Mouse (Mus musculus): ENCODE measurements around the gene Anpep. TPM values are rescaled to one million over a fixed set of nuclear protein-coding genes. Genes with fewer than 3 reads are reported as not detected.
A peak's percentile ranks its signal among the peaks of the same experiment; 100 is the strongest.
"Not testable (repeated sequence)": the region's sequence is repeated elsewhere in the genome, so short reads cannot be mapped to it uniquely, and the experiment has no call there.

The Anpep gene
- polyA plus RNA-seq, 2 experiments, result 26.6 to 39.8 TPM

DNA sequence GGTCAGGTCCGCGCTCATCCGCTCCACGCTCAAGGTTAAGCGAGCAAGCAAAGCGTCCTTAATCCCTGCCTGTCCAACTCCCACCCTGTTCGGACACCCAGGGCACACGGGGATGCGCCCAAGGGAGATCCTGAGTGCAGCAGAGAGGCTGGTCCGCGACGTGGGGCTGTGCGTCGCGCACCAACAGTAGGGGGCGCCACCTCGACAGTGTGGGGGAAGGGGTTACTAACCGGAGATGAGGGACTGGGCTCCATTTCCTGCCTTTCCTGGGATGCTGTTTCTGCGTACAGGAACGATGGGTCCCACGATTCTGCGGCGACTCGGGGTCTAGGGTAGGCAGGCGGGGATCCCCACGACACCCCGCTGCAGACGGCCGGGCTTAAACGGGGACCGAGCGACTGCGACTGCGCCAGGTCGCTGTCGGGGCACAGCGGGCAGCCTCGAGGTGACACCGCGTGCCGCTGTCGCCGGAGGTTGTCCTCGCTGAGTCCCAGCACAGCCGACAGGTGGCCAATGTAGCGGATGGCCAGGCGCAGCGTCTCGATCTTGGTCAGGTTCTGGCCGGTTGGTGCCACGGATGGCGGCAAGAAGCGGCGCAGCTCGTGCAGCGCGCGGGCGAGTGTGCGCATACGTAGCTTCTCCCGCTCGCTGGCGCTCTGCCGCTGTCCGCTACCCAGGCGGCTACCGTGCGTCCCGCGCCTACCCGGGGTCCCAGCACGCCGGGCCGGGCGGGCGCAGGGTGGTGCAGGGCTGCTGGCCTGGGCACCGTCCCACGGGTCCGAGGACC, 68.0 kb downstream of the Anpep start:
- Histone ChIP-seq H3K9ac (ENCODE audit: low read depth, low read length, severe bottlenecking) (peak overlapping the region; percentile 55), H3K36me3 (ENCODE audit: control insufficient read depth, insufficient read depth, low read length) (no peaks in the 10 kb centered on the region), H3K27ac (replicated peaks; ENCODE audit: low read depth, low read length) (no peak overlapping the region), H3K4me2 (replicated peaks; ENCODE audit: low read depth, low read length, severe bottlenecking) (peak overlapping the region; percentile 85), H3K27me3 (ENCODE audit: control insufficient read depth, insufficient read depth, low read length) (peaks cover 39% of the 10 kb centered on the region), H3K4me3 (replicated peaks; ENCODE audit: low read length) (peak overlapping the region; percentile 50), H3K9me3 (ENCODE audit: control insufficient read depth, low read length) (no peaks in the 10 kb centered on the region), H3K4me1 (ENCODE audit: control insufficient read depth, insufficient read depth, low read length) (peaks cover 6% of the 10 kb centered on the region; the same call in 1 of the 2 replicates)
- TF ChIP-seq POLR2A (IDR thresholded peaks at IDR 0.05; ENCODE audit: borderline replicate concordance, extremely low read depth, insufficient read depth, insufficient read length), result no peak
- DNase-seq (ENCODE audit: low spot score), result no peak
- 2% methylated on average over 68 of the region's 80 CpGs for WGBS
- no peak for ATAC-seq (ENCODE audit: low FRiP score, low read depth)

DNA sequence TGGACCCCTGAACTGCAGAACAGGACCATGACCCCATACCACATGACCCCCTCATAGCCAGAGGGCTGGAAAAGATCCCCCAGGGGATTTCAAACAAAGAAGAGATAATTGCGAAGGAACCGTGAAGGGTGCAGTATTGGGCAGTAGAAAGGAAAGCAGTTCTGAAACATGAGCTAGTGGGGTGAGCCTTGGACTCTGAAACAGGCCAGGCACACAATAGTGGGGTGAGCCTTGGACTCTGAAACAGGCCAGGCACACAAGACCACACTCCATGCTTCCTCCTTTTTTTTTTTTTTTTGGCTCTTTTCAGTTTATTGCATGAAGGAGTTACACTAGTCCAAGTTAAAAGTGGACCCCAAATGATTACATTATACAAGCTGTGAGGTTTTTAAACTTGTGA, 71.0 kb downstream of the Anpep start:
- not testable (repeated sequence) for H3K4me2 ChIP-seq (replicated peaks; ENCODE audit: low read depth, low read length, severe bottlenecking); H3K9ac ChIP-seq (ENCODE audit: low read depth, low read length, severe bottlenecking); H3K4me1 ChIP-seq (ENCODE audit: control insufficient read depth, insufficient read depth, low read length); H3K4me3 ChIP-seq (replicated peaks; ENCODE audit: low read length); H3K9me3 ChIP-seq (ENCODE audit: control insufficient read depth, low read length); DNase-seq (ENCODE audit: low spot score); H3K36me3 ChIP-seq (ENCODE audit: control insufficient read depth, insufficient read depth, low read length); H3K27ac ChIP-seq (replicated peaks; ENCODE audit: low read depth, low read length); ATAC-seq (ENCODE audit: low FRiP score, low read depth)
- 26% methylated on average over 2 of the region's 2 CpGs for WGBS
- H3K27me3 ChIP-seq (ENCODE audit: control insufficient read depth, insufficient read depth, low read length), result peaks cover 39% of the 10 kb centered on the region

DNA sequence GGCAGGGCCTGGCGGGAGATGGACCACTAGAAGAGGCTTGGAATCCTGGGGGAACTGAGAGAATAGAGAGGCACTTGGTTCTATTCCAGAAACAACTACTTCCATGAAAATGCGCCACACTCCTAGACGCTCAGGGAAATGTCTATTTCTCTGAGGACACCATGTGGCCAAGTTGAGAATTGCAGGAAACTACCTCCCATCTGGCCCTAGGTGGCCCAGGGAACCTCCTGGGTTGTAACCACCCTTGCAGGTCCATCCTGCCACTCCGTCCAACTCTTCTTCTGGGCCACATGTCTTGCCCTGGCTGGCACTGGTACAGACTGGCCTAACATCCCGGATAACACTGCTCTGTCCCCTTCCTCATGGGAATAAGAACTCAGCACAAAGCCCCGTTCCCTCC, 74.6 kb downstream of the Anpep start:
- no peak overlapping the region for H3K4me2 ChIP-seq (replicated peaks; ENCODE audit: low read depth, low read length, severe bottlenecking)
- TF ChIP-seq POLR2A (IDR thresholded peaks at IDR 0.05; ENCODE audit: borderline replicate concordance, extremely low read depth, insufficient read depth, insufficient read length), result no peak
- no peak overlapping the region for H3K9ac ChIP-seq (ENCODE audit: low read depth, low read length, severe bottlenecking)
- H3K4me3 ChIP-seq (replicated peaks; ENCODE audit: low read length), result no peak overlapping the region
- H3K9me3 ChIP-seq (ENCODE audit: control insufficient read depth, low read length), result no peaks in the 10 kb centered on the region
- no peaks in the 10 kb centered on the region for H3K36me3 ChIP-seq (ENCODE audit: control insufficient read depth, insufficient read depth, low read length)
- DNase-seq (ENCODE audit: low spot score), result peak; percentile 69
- 0 out of 2 replicates have a peak, but pooled peaks have one; percentile 37 for ATAC-seq (ENCODE audit: low FRiP score, low read depth)
- no peaks in the 10 kb centered on the region for H3K4me1 ChIP-seq (ENCODE audit: control insufficient read depth, insufficient read depth, low read length)
- no peak overlapping the region for H3K27ac ChIP-seq (replicated peaks; ENCODE audit: low read depth, low read length)
- H3K27me3 ChIP-seq (ENCODE audit: control insufficient read depth, insufficient read depth, low read length), result peaks cover 5% of the 10 kb centered on the region
- 22% methylated on average over 6 of the region's 6 CpGs for WGBS

DNA sequence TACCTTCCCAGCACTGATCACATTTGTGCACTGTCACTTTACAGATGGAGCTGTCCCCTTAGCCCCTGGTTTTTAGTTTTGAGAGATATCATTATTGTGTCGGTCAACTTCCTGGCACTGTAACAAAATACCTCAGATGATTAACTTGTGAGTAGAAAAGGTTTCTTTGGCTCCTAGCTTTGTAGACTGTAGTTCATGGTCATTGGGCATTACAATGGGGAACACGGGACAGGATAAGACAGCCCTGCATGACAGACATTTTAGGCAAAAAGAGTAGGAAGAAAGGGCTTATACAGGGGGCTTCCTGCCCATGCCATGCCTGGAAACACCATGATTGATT, 78.4 kb downstream of the Anpep start:
- H3K9me3 ChIP-seq (ENCODE audit: control insufficient read depth, low read length), result no peaks in the 10 kb centered on the region
- H3K4me3 ChIP-seq (replicated peaks; ENCODE audit: low read length), result no peak overlapping the region
- no peaks in the 10 kb centered on the region for H3K27me3 ChIP-seq (ENCODE audit: control insufficient read depth, insufficient read depth, low read length)
- ATAC-seq (ENCODE audit: low FRiP score, low read depth), result no peak
- no peak overlapping the region for H3K27ac ChIP-seq (replicated peaks; ENCODE audit: low read depth, low read length)
- no peak overlapping the region for H3K9ac ChIP-seq (ENCODE audit: low read depth, low read length, severe bottlenecking)
- H3K4me1 ChIP-seq (ENCODE audit: control insufficient read depth, insufficient read depth, low read length), result no peaks in the 10 kb centered on the region
- no peaks in the 10 kb centered on the region for H3K36me3 ChIP-seq (ENCODE audit: control insufficient read depth, insufficient read depth, low read length)
- whole genome bisulfite sequencing, result 83% methylated on average over 2 of the region's 2 CpGs
- TF ChIP-seq POLR2A (IDR thresholded peaks at IDR 0.05; ENCODE audit: borderline replicate concordance, extremely low read depth, insufficient read depth, insufficient read length), result no peak
- no peak for DNase-seq (ENCODE audit: low spot score)
- H3K4me2 ChIP-seq (replicated peaks; ENCODE audit: low read depth, low read length, severe bottlenecking), result no peak overlapping the region

DNA sequence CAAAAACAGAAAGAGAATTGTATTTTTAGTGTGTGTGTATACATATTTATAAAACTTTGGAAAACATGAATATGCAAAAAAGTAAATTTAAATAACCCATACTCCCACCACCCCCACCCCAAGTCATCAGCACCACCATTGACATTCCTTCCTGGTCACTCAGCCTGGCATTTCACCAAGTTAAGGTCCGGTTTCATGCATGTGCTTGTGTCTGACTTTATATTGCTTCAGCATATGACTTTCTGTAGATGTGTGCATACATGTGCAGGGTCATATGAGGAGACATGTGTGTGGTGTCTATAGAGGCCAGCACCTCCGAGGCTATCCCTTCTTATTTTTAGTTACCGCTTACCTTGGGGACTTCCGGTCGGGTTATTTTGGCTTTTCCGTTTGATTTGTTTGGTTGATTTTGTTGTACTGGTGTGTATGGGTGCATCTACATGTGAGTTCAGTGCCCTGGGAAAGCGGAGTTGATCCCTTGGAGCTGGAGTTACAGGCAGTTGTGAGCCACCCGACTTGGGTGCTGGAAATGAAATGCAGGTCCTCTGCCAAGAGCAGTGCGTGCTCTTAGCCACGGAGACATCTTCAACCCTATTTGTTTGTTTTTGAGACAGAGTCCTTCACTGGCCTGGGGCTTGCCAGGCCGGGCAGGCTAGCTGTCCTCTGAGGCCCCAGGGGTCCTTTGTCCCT, 78.9 kb downstream of the Anpep start:
- WGBS, result 80% methylated on average over 11 of the region's 11 CpGs
- no peak overlapping the region for H3K27ac ChIP-seq (replicated peaks; ENCODE audit: low read depth, low read length)

More for the DNA sequence above, 78.9 kb downstream of the Anpep start:
- Histone ChIP-seq H3K9me3 (ENCODE audit: control insufficient read depth, low read length) (no peaks in the 10 kb centered on the region), H3K4me2 (replicated peaks; ENCODE audit: low read depth, low read length, severe bottlenecking) (no peak overlapping the region), H3K9ac (ENCODE audit: low read depth, low read length, severe bottlenecking) (no peak overlapping the region), H3K36me3 (ENCODE audit: control insufficient read depth, insufficient read depth, low read length) (no peaks in the 10 kb centered on the region), H3K4me1 (ENCODE audit: control insufficient read depth, insufficient read depth, low read length) (no peaks in the 10 kb centered on the region), H3K27me3 (ENCODE audit: control insufficient read depth, insufficient read depth, low read length) (no peaks in the 10 kb centered on the region), H3K4me3 (replicated peaks; ENCODE audit: low read length) (no peak overlapping the region)
- DNase-seq (ENCODE audit: low spot score) (no peak), ATAC-seq (ENCODE audit: low FRiP score, low read depth) (no peak)
- TF ChIP-seq POLR2A (IDR thresholded peaks at IDR 0.05; ENCODE audit: borderline replicate concordance, extremely low read depth, insufficient read depth, insufficient read length), result no peak
